Mouse (Mus musculus) embryonic facial prominence, embryonic 11.5 days (tissue): ENCODE data around the gene Zscan29. TPM values are rescaled to one million over a fixed set of nuclear protein-coding genes. Genes with fewer than 3 reads are reported as not detected.
"Not testable (repeated sequence)": the region's sequence is repeated elsewhere in the genome, so short reads cannot be mapped to it uniquely, and the experiment has no call there.

Source experiments
- ATAC-seq: fragments of 200-750 bp; cut with Nextera tagmentation; replicated peaks from 2 replicates; pipeline ENCODE4 v1.8.0; 2017; ENCODE audit warnings: low read depth; ENCODE audit not compliant: insufficient number of reproducible peaks, low FRiP score, low TSS enrichment
- DNase-seq: peaks from one replicate; pipeline ENCODE4 v3.0.0-alpha.2; 2015; ENCODE audit warnings: low spot score
- H3K27ac ChIP-seq: fragments of 300-500 bp; sonication (generic); replicated peaks from 2 replicates; pipeline ENCODE4 v1.5.1; 2014; ENCODE audit warnings: mild to moderate bottlenecking, low read depth, low read length, control low read depth
- H3K27me3 ChIP-seq: fragments of 300-500 bp; sonication (generic); 2 replicates; pipeline ENCODE4 v1.6.1; 2014; ENCODE audit warnings: mild to moderate bottlenecking, low read length, moderate library complexity, mixed read lengths; ENCODE audit not compliant: control insufficient read depth, insufficient read depth
- H3K36me3 ChIP-seq: fragments of 300-500 bp; sonication (generic); replicated peaks from 2 replicates; pipeline ENCODE4 v1.6.1; 2014; ENCODE audit warnings: low read depth, mild to moderate bottlenecking, low read length, moderate library complexity, mixed read lengths; ENCODE audit not compliant: control insufficient read depth, insufficient read depth
- H3K4me1 ChIP-seq: fragments of 300-500 bp; sonication (generic); 2 replicates; pipeline ENCODE4 v1.6.1; 2014; ENCODE audit warnings: low read length, mixed read lengths; ENCODE audit not compliant: control insufficient read depth, insufficient read depth
- H3K4me2 ChIP-seq: fragments of 300-500 bp; sonication (generic); 2 replicates; pipeline ENCODE4 v1.6.1; 2014; ENCODE audit warnings: low read depth, mild to moderate bottlenecking, control low read depth, low read length, moderate library complexity
- H3K4me3 ChIP-seq: fragments of 300-500 bp; sonication (generic); 2 replicates; pipeline ENCODE4 v1.5.1; 2014; ENCODE audit warnings: low read depth, low read length, control low read depth
- H3K9ac ChIP-seq: fragments of 300-500 bp; sonication (generic); replicated peaks from 2 replicates; pipeline ENCODE4 v1.6.1; 2014; ENCODE audit warnings: mild to moderate bottlenecking, control low read depth, low read length
- H3K9me3 ChIP-seq: fragments of 300-500 bp; sonication (generic); replicated peaks from 2 replicates; pipeline ENCODE4 v1.6.1; 2016; ENCODE audit warnings: mild to moderate bottlenecking, low read length, inconsistent platforms, mixed read lengths; ENCODE audit not compliant: control insufficient read depth
- WGBS: fragments of 180-500 bp; shearing (Covaris S2); extraction: QIAGEN DNeasy Blood & Tissue Kit; methylation state at CpG from one replicate; pipeline ENCODE4 v1.1.7; 2014; 5-methylcytosine and 5-hydroxymethylcytosine counted together
- polyA plus RNA-seq: library from polyadenylated mRNA; unstranded; fragments of >200 nt; fragmentation: Nextera tagmentation; extraction: Ambion mirVana; gene quantifications from 2 replicates; pipeline ENCODE4 v1.2.1, GENCODE M21; 2014

Zscan29 gene
- polyA plus RNA-seq, 1 experiment from 2014 or later, result 13.6 TPM

- Histone ChIP-seq H3K36me3 (no peaks in the 10 kb centered on the region), H3K4me3 (no peak overlapping the region), H3K9me3 (no peaks in the 10 kb centered on the region), H3K4me2 (no peak overlapping the region), H3K9ac (no peak overlapping the region), H3K27ac (no peak overlapping the region), H3K27me3 (no peaks in the 10 kb centered on the region), H3K4me1 (no peaks in the 10 kb centered on the region)
- no peak for ATAC-seq
- no peak for DNase-seq
- 79% methylated on average over 1 of the region's 1 CpGs for WGBS
These were observed 43.4 kb downstream of the Zscan29 start for GRCm38 (mm10) chr2:121127536-121127935.

DNA sequence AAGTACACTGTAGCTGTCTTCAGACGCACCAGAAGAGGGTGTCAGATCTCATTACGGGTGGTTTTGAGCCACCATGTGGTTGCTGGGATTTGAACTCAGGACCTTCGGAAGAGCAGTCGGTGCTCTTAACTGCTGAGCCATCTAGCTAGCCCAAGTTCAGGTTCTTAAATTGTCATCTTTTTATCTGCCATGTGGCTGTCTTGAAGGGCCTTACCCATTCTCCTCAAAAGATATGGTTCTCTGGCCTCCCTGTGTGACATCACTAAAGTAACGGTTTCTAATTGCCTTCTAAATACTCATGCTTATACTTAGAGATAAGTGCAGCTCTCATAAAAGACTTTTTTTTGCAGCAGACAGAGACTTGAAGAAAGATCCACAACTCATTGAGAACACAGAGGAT is 44.6 kb downstream of the Zscan29 start:
- not testable (repeated sequence) for H3K4me1 ChIP-seq, H3K36me3 ChIP-seq, H3K9me3 ChIP-seq, H3K27ac ChIP-seq, H3K4me2 ChIP-seq, H3K9ac ChIP-seq, H3K4me3 ChIP-seq, DNase-seq, H3K27me3 ChIP-seq, ATAC-seq
- 91% methylated on average over 5 of the region's 5 CpGs for WGBS

- Histone ChIP-seq H3K36me3 (no peaks in the 10 kb centered on the region), H3K9me3 (no peaks in the 10 kb centered on the region), H3K27ac (no peak overlapping the region), H3K9ac (no peak overlapping the region), H3K4me1 (no peaks in the 10 kb centered on the region), H3K4me3 (no peak overlapping the region), H3K4me2 (no peak overlapping the region), H3K27me3 (no peaks in the 10 kb centered on the region)
- 87% methylated on average over 3 of the region's 3 CpGs for whole genome bisulfite sequencing
- ATAC-seq (no peak), DNase-seq (no peak)
These were observed 51.7 kb downstream of the Zscan29 start for GRCm38 (mm10) chr2:121119260-121119659.

DNA sequence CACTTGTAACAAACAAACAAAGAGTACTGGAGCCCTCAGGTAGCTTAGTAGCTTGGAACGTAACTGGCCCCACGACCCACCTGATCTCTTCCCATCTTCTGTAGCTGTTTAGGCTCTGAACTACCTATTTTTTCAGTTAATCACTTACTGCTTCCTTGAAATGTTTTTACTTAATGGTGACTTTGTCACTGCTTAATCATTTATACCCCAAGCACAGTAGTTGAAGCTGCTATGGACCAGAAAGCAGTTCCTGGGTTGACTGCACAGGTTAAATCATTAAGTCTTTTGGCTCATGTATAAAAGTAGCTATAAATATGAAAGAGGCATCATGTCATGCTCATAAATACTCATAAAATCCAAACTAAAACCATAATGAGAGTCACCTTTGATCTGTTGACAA is 55.5 kb downstream of the Zscan29 start:
- Histone ChIP-seq H3K36me3 (no peaks in the 10 kb centered on the region), H3K9ac (no peak overlapping the region), H3K4me3 (no peak overlapping the region), H3K4me2 (no peak overlapping the region), H3K4me1 (no peaks in the 10 kb centered on the region), H3K27ac (no peak overlapping the region), H3K27me3 (no peaks in the 10 kb centered on the region), H3K9me3 (no peaks in the 10 kb centered on the region)
- DNase-seq (no peak), ATAC-seq (no peak)
- WGBS, result 82% methylated on average over 2 of the region's 2 CpGs

- no peak for DNase-seq
- Histone ChIP-seq H3K9me3 (no peaks in the 10 kb centered on the region), H3K27ac (no peak within 1 kb of the TSS), H3K4me1 (no peaks in the 10 kb centered on the region), H3K36me3 (no peaks in the 10 kb centered on the region), H3K4me3 (no peak within 1 kb of the TSS), H3K9ac (no peak within 1 kb of the TSS), H3K27me3 (no peaks in the 10 kb centered on the region), H3K4me2 (no peak within 1 kb of the TSS)
- WGBS, result 86% methylated on average over 4 of the region's 4 CpGs
- no peak for ATAC-seq
These were observed 61.2 kb downstream of the Zscan29 start, which contains the start of gene Tgm7 for GRCm38 (mm10) chr2:121109695-121110094. Gene Tgm7, minus strand, starts transcription at chr2:121109795.

Other genes with a start within 250 kb of the Zscan29 start
- 17.9 and 24.0 TPM in 2 replicates for gene Ubr1, start 200.4 kb downstream of the Zscan29 start, polyA plus RNA-seq
- gene Tmem62, start 194.1 kb downstream of the Zscan29 start, polyA plus RNA-seq, result 2.1 and 2.8 TPM in 2 replicates
- 33.3 and 40.9 TPM in 2 replicates for gene Ccndbp1, start 162.7 kb downstream of the Zscan29 start, polyA plus RNA-seq
- 6.5 and 6.7 TPM in 2 replicates for gene Epb42, start 134.1 kb downstream of the Zscan29 start, polyA plus RNA-seq
- gene Tgm5, start 85.3 kb downstream of the Zscan29 start, polyA plus RNA-seq, result not detected in 2 replicates
- not detected in 2 replicates for gene Tgm7, start 61.3 kb downstream of the Zscan29 start, polyA plus RNA-seq
- 28.2 and 29.0 TPM in 2 replicates for gene Adal, start 30.7 kb downstream of the Zscan29 start, polyA plus RNA-seq
- 23.0 and 25.2 TPM in 2 replicates for gene Lcmt2, start 30.5 kb downstream of the Zscan29 start, polyA plus RNA-seq
- gene Tubgcp4, start 471 bp downstream of the Zscan29 start, polyA plus RNA-seq, result 60.7 and 65.1 TPM in 2 replicates
- 84.7 and 88.7 TPM in 2 replicates for gene Trp53bp1, start 100.3 kb upstream of the Zscan29 start, polyA plus RNA-seq
- 4.0 and 4.8 TPM in 2 replicates for gene Map1a, start 118.5 kb upstream of the Zscan29 start, polyA plus RNA-seq
- gene Ppip5k1, start 184.3 kb upstream of the Zscan29 start, polyA plus RNA-seq, result 6.9 and 8.3 TPM in 2 replicates
- 9.7 and 12.6 TPM in 2 replicates for gene Ckmt1, start 186.6 kb upstream of the Zscan29 start, polyA plus RNA-seq
- not detected in 2 replicates for gene Strc, start 216.0 kb upstream of the Zscan29 start, polyA plus RNA-seq
- gene Pdia3, start 242.7 kb upstream of the Zscan29 start, polyA plus RNA-seq, result 589 and 609 TPM in 2 replicates
- gene Catsper2, start 242.7 kb upstream of the Zscan29 start, polyA plus RNA-seq, result 1.8 and 2.0 TPM in 2 replicates